Mouse (Mus musculus) midbrain, embryonic 10.5 days (tissue): ENCODE measurements at regions not wholly inside any gene's neighbourhood (a gene's known extent, or its start where the extent isn't known, plus 50 kb on each side); places are given as distances from the start of the nearest gene placed in this dataset.

Experiments
- DNase-seq: peaks from one replicate; pipeline ENCODE4 v3.0.0-alpha.2; 2017; ENCODE audit warnings: low spot score
- H3K27ac ChIP-seq: fragments of 300-500 bp; sonication (generic); replicated peaks from 2 replicates; pipeline ENCODE4 v1.5.1; 2016; ENCODE audit warnings: mild to moderate bottlenecking
- H3K27me3 ChIP-seq: fragments of 300-500 bp; sonication (generic); 2 replicates; pipeline ENCODE4 v1.6.1; 2016; ENCODE audit warnings: low read depth, mild to moderate bottlenecking; ENCODE audit not compliant: poor library complexity, severe bottlenecking
- H3K36me3 ChIP-seq: fragments of 300-500 bp; sonication (generic); 2 replicates; pipeline ENCODE4 v1.6.1; 2016; ENCODE audit warnings: mild to moderate bottlenecking, moderate library complexity
- H3K4me1 ChIP-seq: fragments of 300-500 bp; sonication (generic); 2 replicates; pipeline ENCODE4 v1.6.1; 2016
- H3K4me3 ChIP-seq: fragments of 300-500 bp; sonication (generic); 2 replicates; pipeline ENCODE4 v1.5.1; 2016; ENCODE audit warnings: mild to moderate bottlenecking, moderate library complexity
- H3K9me3 ChIP-seq: fragments of 300-500 bp; sonication (generic); replicated peaks from 2 replicates; pipeline ENCODE4 v1.6.1; 2016; ENCODE audit warnings: mild to moderate bottlenecking
- WGBS: fragments of 180-500 bp; shearing (Covaris S2); methylation state at CpG from one replicate; pipeline ENCODE4 v1.1.7; 2016; 5-methylcytosine and 5-hydroxymethylcytosine counted together

GRCm38 (mm10) chr10:39242398-39242797 lies 78.8 kb upstream of the Ccn6 start:
- H3K4me3 ChIP-seq = no peak overlapping the region
- DNase-seq = no peak
- H3K27me3 ChIP-seq = peaks cover 3% of the 10 kb centered on the region; the same call in 1 of the 2 replicates
- H3K27ac ChIP-seq = no peak overlapping the region
- no peaks in the 10 kb centered on the region for H3K36me3 ChIP-seq
- H3K9me3 ChIP-seq = no peaks in the 10 kb centered on the region
- peaks cover 25% of the 10 kb centered on the region for H3K4me1 ChIP-seq
- 94% methylated on average over 5 of the region's 5 CpGs for WGBS

DNA sequence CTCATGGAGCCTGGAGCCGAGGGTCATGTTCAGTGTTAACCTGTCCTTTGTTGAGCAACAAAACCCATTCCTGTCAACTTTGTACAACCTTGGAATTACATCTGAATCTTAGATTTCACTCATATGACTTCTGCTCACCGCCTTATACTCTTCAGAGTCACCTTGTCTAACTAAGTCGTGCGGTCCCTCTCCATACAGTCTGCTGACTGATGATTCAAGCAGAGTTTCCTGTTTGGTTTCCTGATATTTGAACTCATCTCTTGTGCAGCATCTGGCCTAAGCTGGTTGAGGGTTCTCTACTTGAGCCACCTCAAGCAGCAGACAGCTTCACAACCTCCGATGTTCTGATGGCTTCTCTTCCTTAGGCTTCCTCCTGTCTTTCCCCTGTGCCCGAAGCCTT lies 78.3 kb upstream of the Ccn6 start:
- Histone ChIP-seq H3K4me3 (no peak overlapping the region), H3K27ac (no peak overlapping the region), H3K36me3 (no peaks in the 10 kb centered on the region), H3K9me3 (no peaks in the 10 kb centered on the region), H3K4me1 (peaks cover 23% of the 10 kb centered on the region), H3K27me3 (peaks cover 3% of the 10 kb centered on the region; the same call in 1 of the 2 replicates)
- DNase-seq = no peak
- 92% methylated on average over 6 of the region's 6 CpGs for WGBS

- Histone ChIP-seq H3K9me3 (no peaks in the 10 kb centered on the region), H3K4me3 (no peak overlapping the region), H3K27me3 (peaks cover 3% of the 10 kb centered on the region; the same call in 1 of the 2 replicates), H3K36me3 (no peaks in the 10 kb centered on the region), H3K27ac (no peak overlapping the region), H3K4me1 (peaks cover 19% of the 10 kb centered on the region)
- 89% methylated on average over 3 of the region's 3 CpGs for WGBS
- DNase-seq = no peak
These were observed 77.9 kb upstream of the Ccn6 start for GRCm38 (mm10) chr10:39241486-39241885.

DNA sequence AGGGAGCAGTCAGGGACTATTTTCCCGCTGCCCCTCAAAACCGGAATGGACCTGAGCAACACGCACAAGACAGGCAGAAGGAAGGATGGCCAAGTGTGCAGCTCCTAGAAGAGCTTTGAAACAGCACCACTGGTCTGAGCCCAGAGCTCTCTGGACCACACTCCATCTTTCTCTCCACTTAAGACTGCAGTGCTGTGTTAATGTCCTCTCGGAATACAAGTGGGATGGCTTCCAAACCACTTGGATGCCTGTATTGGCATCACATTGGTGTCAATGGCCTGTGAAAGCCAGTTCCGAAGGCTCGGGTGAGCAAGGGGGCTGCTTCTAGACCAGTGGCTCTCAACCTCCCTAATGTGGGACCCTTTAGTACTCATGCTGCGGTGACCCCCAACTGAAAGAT lies 77.4 kb upstream of the Ccn6 start:
- WGBS = 93% methylated on average over 7 of the region's 7 CpGs
- H3K27me3 ChIP-seq = peaks cover 3% of the 10 kb centered on the region; the same call in 1 of the 2 replicates
- no peak for DNase-seq
- H3K9me3 ChIP-seq = no peaks in the 10 kb centered on the region
- no peaks in the 10 kb centered on the region for H3K36me3 ChIP-seq
- H3K4me3 ChIP-seq = no peak overlapping the region
- peaks cover 15% of the 10 kb centered on the region for H3K4me1 ChIP-seq
- H3K27ac ChIP-seq = no peak overlapping the region

DNA sequence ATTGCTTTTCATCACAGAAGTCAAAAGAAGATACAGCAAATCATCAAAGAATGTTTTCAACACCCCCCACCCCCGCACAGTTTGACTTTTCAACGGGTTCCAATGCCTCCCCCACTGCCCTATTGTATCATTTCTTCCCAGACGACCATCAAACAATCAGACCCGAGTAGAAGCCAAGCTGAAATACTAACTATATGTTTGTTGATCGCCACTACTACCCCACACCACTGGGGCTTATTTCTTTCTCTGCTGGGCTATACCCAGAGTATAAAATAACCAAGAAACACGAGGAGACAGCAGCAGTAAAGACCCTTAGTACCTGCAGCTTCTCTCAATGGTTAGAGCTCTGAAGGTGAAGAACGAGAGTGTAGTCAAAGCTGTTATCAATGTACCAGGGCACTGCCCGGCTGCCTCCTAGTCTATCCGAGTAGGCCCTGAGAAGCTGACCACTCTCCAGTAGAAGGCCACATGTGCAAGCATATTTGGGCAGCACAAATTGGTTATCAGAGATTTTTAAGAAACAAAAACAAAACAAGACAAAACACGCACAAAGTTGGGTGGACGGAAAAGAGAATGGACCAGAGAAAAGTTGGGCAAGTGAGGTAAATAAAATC lies 76.7 kb upstream of the Ccn6 start:
- Histone ChIP-seq H3K4me1 (peaks cover 15% of the 10 kb centered on the region), H3K36me3 (no peaks in the 10 kb centered on the region), H3K27ac (peak overlapping the region; percentile 77), H3K9me3 (no peaks in the 10 kb centered on the region), H3K27me3 (peaks cover 3% of the 10 kb centered on the region; the same call in 1 of the 2 replicates), H3K4me3 (no peak overlapping the region)
- 48% methylated on average over 11 of the region's 11 CpGs for WGBS
- DNase-seq = no peak

GRCm38 (mm10) chr10:39239498-39240177 lies 76.0 kb upstream of the Ccn6 start:
- Histone ChIP-seq H3K36me3 (no peaks in the 10 kb centered on the region), H3K4me1 (peaks cover 15% of the 10 kb centered on the region), H3K9me3 (no peaks in the 10 kb centered on the region), H3K27me3 (peaks cover 3% of the 10 kb centered on the region; the same call in 1 of the 2 replicates), H3K4me3 (peak overlapping the region; percentile 16; the same call in 1 of the 2 replicates), H3K27ac (peak overlapping the region; percentile 77)
- 22% methylated on average over 17 of the region's 17 CpGs for WGBS
- peak; percentile 84 for DNase-seq

DNA sequence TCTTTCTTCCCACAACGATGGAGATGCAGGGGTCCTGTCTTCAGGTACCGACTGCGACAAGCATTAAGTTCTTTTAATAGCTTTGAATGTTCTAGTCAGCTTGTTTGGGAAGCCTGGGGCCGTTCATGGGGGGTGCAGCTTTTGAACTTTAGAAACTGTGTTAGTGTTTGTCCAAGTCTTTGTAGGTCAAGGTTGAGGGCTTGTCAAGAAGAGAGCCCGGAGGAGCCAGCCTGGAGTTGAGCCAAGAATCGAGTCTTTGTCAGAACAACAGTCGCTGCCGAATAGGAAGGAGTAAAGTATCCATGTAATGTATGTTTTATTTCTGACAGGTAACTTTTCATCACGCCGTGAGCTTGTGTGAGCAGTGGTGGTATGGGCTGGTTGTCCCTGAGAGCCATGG lies 75.0 kb upstream of the Ccn6 start:
- 92% methylated on average over 10 of the region's 10 CpGs for WGBS
- DNase-seq = no peak
- no peak overlapping the region for H3K27ac ChIP-seq
- no peaks in the 10 kb centered on the region for H3K9me3 ChIP-seq
- peaks cover 3% of the 10 kb centered on the region; the same call in 1 of the 2 replicates for H3K27me3 ChIP-seq
- H3K36me3 ChIP-seq = no peaks in the 10 kb centered on the region
- H3K4me1 ChIP-seq = peaks cover 15% of the 10 kb centered on the region
- no peak overlapping the region for H3K4me3 ChIP-seq

GRCm38 (mm10) chr10:39237549-39237948 lies 74.0 kb upstream of the Ccn6 start:
- H3K4me3 ChIP-seq = no peak overlapping the region
- WGBS = 81% methylated on average over 4 of the region's 4 CpGs
- H3K4me1 ChIP-seq = peaks cover 15% of the 10 kb centered on the region

GRCm38 (mm10) chr10:39233926-39234450 lies 70.4 kb upstream of the Ccn6 start:
- no peak for DNase-seq
- WGBS = 88% methylated on average over 8 of the region's 8 CpGs
- H3K27me3 ChIP-seq = no peaks in the 10 kb centered on the region
- H3K4me1 ChIP-seq = peaks cover 7% of the 10 kb centered on the region
- no peaks in the 10 kb centered on the region for H3K9me3 ChIP-seq
- H3K36me3 ChIP-seq = no peaks in the 10 kb centered on the region
- no peak overlapping the region for H3K4me3 ChIP-seq
- H3K27ac ChIP-seq = no peak overlapping the region

More at GRCm38 (mm10) chr10:39237549-39237948, 74.0 kb upstream of the Ccn6 start:
- Histone ChIP-seq H3K27ac (no peak overlapping the region), H3K9me3 (no peaks in the 10 kb centered on the region), H3K36me3 (no peaks in the 10 kb centered on the region), H3K27me3 (peaks cover 3% of the 10 kb centered on the region; the same call in 1 of the 2 replicates)
- no peak for DNase-seq

DNA sequence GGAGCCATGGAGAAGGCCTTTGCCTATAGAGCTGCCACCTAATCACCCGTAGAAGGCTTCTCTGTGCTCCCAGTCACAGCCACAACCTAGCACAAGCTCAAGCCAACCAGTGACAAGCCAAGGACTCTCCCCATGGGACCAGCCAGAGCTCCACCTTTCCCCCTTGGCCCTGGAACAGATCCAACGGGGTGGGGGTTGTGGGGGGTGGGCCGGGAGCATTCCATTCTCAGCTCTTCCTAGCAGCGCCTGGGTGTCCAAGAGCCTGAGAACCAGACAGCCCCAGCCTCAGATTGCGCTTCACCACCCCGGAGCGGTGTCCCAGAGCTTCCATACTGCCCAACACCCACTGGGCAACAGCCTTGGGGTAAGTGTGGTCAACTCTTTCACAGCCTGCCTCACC lies 69.6 kb upstream of the Ccn6 start:
- H3K4me3 ChIP-seq = no peak overlapping the region
- H3K27me3 ChIP-seq = no peaks in the 10 kb centered on the region
- H3K27ac ChIP-seq = no peak overlapping the region
- 90% methylated on average over 7 of the region's 7 CpGs for WGBS
- DNase-seq = no peak
- no peaks in the 10 kb centered on the region for H3K9me3 ChIP-seq
- no peaks in the 10 kb centered on the region for H3K36me3 ChIP-seq
- H3K4me1 ChIP-seq = peaks cover 7% of the 10 kb centered on the region

DNA sequence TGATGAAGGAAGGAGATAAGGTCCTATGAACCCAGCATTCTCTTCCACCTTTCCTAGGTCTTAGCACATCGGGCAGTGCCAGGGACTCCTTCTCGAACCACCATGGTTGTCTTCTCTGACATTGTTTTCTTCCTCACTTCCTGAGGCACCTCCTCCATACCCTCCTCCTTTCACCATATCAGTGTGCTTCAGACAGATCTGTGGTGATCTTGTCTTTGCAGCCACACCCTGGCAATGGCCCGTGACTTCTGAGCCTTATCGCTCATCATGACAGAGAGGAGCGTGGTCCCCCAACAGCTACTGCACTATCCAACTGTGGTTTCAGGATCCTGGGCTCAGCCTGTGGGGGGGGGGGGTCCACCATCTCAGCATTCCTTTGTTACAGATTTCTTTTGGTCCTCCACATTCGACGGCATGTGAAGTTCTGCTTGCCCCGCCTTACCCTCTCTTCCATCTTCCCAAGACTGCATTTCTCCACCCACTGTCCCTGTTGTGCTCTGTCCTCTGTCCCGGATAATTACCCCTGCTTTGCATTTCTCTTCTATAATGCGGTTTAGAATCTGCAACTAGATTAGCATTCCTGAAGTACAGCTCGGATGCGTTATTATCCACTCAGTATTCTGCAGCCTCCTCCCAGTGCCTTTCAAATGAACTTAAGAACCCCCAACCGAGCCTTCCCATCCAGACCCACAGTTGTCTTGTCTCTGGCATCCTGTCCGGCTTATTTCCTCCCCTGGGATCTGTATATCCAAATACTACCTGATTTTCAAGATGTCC lies 67.2 kb upstream of the Ccn6 start:
- no peak overlapping the region for H3K27ac ChIP-seq
- H3K36me3 ChIP-seq = no peaks in the 10 kb centered on the region
- DNase-seq = no peak
- H3K4me1 ChIP-seq = peaks cover 15% of the 10 kb centered on the region
- 61% methylated on average over 14 of the region's 14 CpGs for WGBS
- no peaks in the 10 kb centered on the region for H3K27me3 ChIP-seq
- no peak overlapping the region for H3K4me3 ChIP-seq
- H3K9me3 ChIP-seq = no peaks in the 10 kb centered on the region

GRCm38 (mm10) chr10:39229233-39229632 lies 65.6 kb upstream of the Ccn6 start:
- DNase-seq = no peak
- WGBS = 94% methylated on average over 4 of the region's 4 CpGs
- Histone ChIP-seq H3K4me3 (no peak overlapping the region), H3K36me3 (no peaks in the 10 kb centered on the region), H3K27me3 (no peaks in the 10 kb centered on the region), H3K27ac (no peak overlapping the region), H3K4me1 (peaks cover 15% of the 10 kb centered on the region), H3K9me3 (no peaks in the 10 kb centered on the region)
